Mouse (Mus musculus) C2C12 (cell line): Measurements from ENCODE around the gene Nf2.

Source experiments
- CEBPB ChIP-seq: IDR thresholded peaks from one replicate; pipeline ENCODE4 v1.6.1; 2011; ENCODE audit warnings: low read depth, mild to moderate bottlenecking, control low read depth, moderate library complexity
- CTCF ChIP-seq: IDR thresholded peaks from one replicate; pipeline ENCODE4 v1.5.1; 2011; ENCODE audit not compliant: control insufficient read depth, insufficient read depth, insufficient read length
- FOSL1 ChIP-seq: IDR thresholded peaks from one replicate; pipeline ENCODE4 v1.8.0; 2011; ENCODE audit warnings: mild to moderate bottlenecking, low read length; ENCODE audit not compliant: poor library complexity, insufficient read depth, severe bottlenecking
- MAX ChIP-seq: IDR thresholded peaks from one replicate; pipeline ENCODE4 v1.6.1; 2011; ENCODE audit warnings: mild to moderate bottlenecking, control low read depth
- MYOD1 ChIP-seq: IDR thresholded peaks from one replicate; pipeline ENCODE4 v1.6.1; 2011; ENCODE audit warnings: low read depth; ENCODE audit not compliant: control insufficient read depth, insufficient read length
- MYOG ChIP-seq: IDR thresholded peaks from one replicate; pipeline ENCODE4 v1.6.1; 2011; ENCODE audit not compliant: control insufficient read depth, insufficient read length; ENCODE audit errors: extremely low read depth
- USF1 ChIP-seq: IDR thresholded peaks from one replicate; pipeline ENCODE4 v1.6.1; 2011; ENCODE audit warnings: low read depth, mild to moderate bottlenecking, control low read depth, moderate library complexity

- no peak for TF ChIP-seq CTCF
- no peak for TF ChIP-seq MYOD1
- no peak for TF ChIP-seq USF1
- no peak for TF ChIP-seq MYOG
- TF ChIP-seq MAX, result no peak
- no peak for TF ChIP-seq CEBPB
- no peak for TF ChIP-seq FOSL1
Observed at GRCm38 (mm10) chr11:4803008-4803407, 46.3 kb downstream of the Nf2 start.
